Comparison of ENCODE assay signal across 10 mouse cellular contexts in genomic region chr8:47218536-47218935, GRCm38 (mm10).
DNase-seq lines count a peak whose midpoint lies in the region; ATAC-seq and TF ChIP-seq lines count a peak whose summit lies in the region.
"Had no signal": no experiment of that assay in that cellular context is flagged by ENCODE, and none has a peak within 500 bp of the region (broad histone marks: within the 10 kb centered on the region; RNA-seq: fewer than 3 reads in every experiment).

No protein-coding gene starts in this region.

- no peaks in the 10 kb centered on the region for H3K36me3 ChIP-seq in embryonic facial prominence, embryonic 14.5 days (ENCODE audit: control insufficient read depth, insufficient read depth, low read length)
- H3K36me3 ChIP-seq in hindbrain, embryonic 10.5 days = no peaks in the 10 kb centered on the region
- H3K36me3 ChIP-seq in liver, embryonic 12.5 days = no peaks in the 10 kb centered on the region
- H3K36me3 ChIP-seq: G1E had no signal

- WGBS in embryonic facial prominence, embryonic 14.5 days = 47% methylated on average over 6 of the region's 6 CpGs
- WGBS in hindbrain, embryonic 10.5 days = 36% methylated on average over 6 of the region's 6 CpGs
- 17% methylated on average over 6 of the region's 6 CpGs for WGBS in olfactory bulb, adult 2 months
- 57% methylated on average over 6 of the region's 6 CpGs for WGBS in liver, embryonic 12.5 days (ENCODE audit: insufficient replicate concordance)

- no peak overlapping the region for H3K4me3 ChIP-seq in embryonic facial prominence, embryonic 14.5 days (ENCODE audit: low read depth, low read length)
- H3K4me3 ChIP-seq in hindbrain, embryonic 10.5 days = no peak overlapping the region
- no peak overlapping the region for H3K4me3 ChIP-seq in olfactory bulb, adult 2 months (ENCODE audit: insufficient read depth, low read depth, low read length)
- H3K4me3 ChIP-seq in liver, embryonic 12.5 days = no peak overlapping the region
- H3K4me3 ChIP-seq: myocyte had no signal

- H3K27ac ChIP-seq in embryonic facial prominence, embryonic 14.5 days (replicated peaks; ENCODE audit: low read depth, low read length) = no peak overlapping the region; the same call in 1 of the 2 replicates
- H3K27ac ChIP-seq in hindbrain, embryonic 10.5 days = peak overlapping the region; percentile 72
- H3K27ac ChIP-seq in olfactory bulb, adult 2 months (ENCODE audit: insufficient read depth, low read depth, low read length) = peak overlapping the region; percentile 59
- no peak overlapping the region for H3K27ac ChIP-seq in liver, embryonic 12.5 days

- no peaks in the 10 kb centered on the region for H3K9me3 ChIP-seq in embryonic facial prominence, embryonic 14.5 days (ENCODE audit: control insufficient read depth, low read length)
- H3K9me3 ChIP-seq in hindbrain, embryonic 10.5 days = no peaks in the 10 kb centered on the region
- no peaks in the 10 kb centered on the region for H3K9me3 ChIP-seq in liver, embryonic 12.5 days (replicated peaks)
- H3K9me3 ChIP-seq: G1E had no signal

- no peak for TF ChIP-seq POLR2A in olfactory bulb, adult 2 months (IDR thresholded peaks at IDR 0.05; ENCODE audit: insufficient read depth, low read depth, low read length)

- H3K9ac ChIP-seq in embryonic facial prominence, embryonic 14.5 days (ENCODE audit: low read depth, low read length) = no peak overlapping the region
- H3K9ac ChIP-seq in liver, embryonic 12.5 days = no peak overlapping the region

- ATAC-seq in embryonic facial prominence, embryonic 14.5 days (ENCODE audit: low read depth) = peak; percentile 66
- no peak for ATAC-seq in liver, embryonic 12.5 days

- H3K27me3 ChIP-seq in embryonic facial prominence, embryonic 14.5 days (replicated peaks; ENCODE audit: control insufficient read depth, insufficient read depth, low read length) = no peaks in the 10 kb centered on the region
- H3K27me3 ChIP-seq in hindbrain, embryonic 10.5 days (ENCODE audit: insufficient read depth, poor library complexity, severe bottlenecking) = no peaks in the 10 kb centered on the region
- no peaks in the 10 kb centered on the region for H3K27me3 ChIP-seq in liver, embryonic 12.5 days (replicated peaks)

- DNase-seq in lung, postnatal 10 days = peak; percentile 12
- no peak for DNase-seq in lung, adult 18-20 months
- no peak for DNase-seq in embryonic facial prominence, embryonic 14.5 days (ENCODE audit: low spot score)
- peak; percentile 46 for DNase-seq in hindbrain, embryonic 10.5 days (ENCODE audit: low spot score)
- no peak for DNase-seq in right cerebral cortex, postnatal 36 days (ENCODE audit: low spot score in 2 of 2)
- no peak for DNase-seq in kidney, adult 8-10 months

- H3K4me1 ChIP-seq in embryonic facial prominence, embryonic 14.5 days (ENCODE audit: control insufficient read depth, insufficient read depth, low read length) = no peaks in the 10 kb centered on the region
- peaks cover 62% of the 10 kb centered on the region for H3K4me1 ChIP-seq in hindbrain, embryonic 10.5 days (replicated peaks)
- H3K4me1 ChIP-seq in olfactory bulb, adult 2 months (ENCODE audit: control insufficient read depth, insufficient read depth, low read length) = peaks cover 28% of the 10 kb centered on the region
- no peaks in the 10 kb centered on the region for H3K4me1 ChIP-seq in liver, embryonic 12.5 days

- no peak for TF ChIP-seq CTCF in olfactory bulb, adult 2 months (IDR thresholded peaks at IDR 0.05; ENCODE audit: insufficient read depth, low read depth, low read length)

- no peak overlapping the region for H3K4me2 ChIP-seq in embryonic facial prominence, embryonic 14.5 days (ENCODE audit: low read depth, low read length)
- H3K4me2 ChIP-seq in liver, embryonic 12.5 days = no peak overlapping the region

Comparison
In these comparisons a context has a peak if more than half of its experiments do, and no peak if none do; other contexts are left out.
1. DNase-seq: peak in lung, postnatal 10 days (single experiment) and hindbrain, embryonic 10.5 days (single experiment); none in lung, adult 18-20 months (0 of 2), embryonic facial prominence, embryonic 14.5 days (single experiment), right cerebral cortex, postnatal 36 days (0 of 2) and kidney, adult 8-10 months (0 of 2).
2. H3K27ac ChIP-seq: peak in hindbrain, embryonic 10.5 days (single experiment) and olfactory bulb, adult 2 months (single experiment); none in embryonic facial prominence, embryonic 14.5 days (single experiment) and liver, embryonic 12.5 days (single experiment).